Mouse (Mus musculus): ENCODE results near the gene 1110017D15Rik. TPM values are rescaled to one million over a fixed set of nuclear protein-coding genes. Genes with fewer than 3 reads are reported as not detected.
"Not testable (repeated sequence)": the region's sequence is repeated elsewhere in the genome, so short reads cannot be mapped to it uniquely, and the experiment has no call there.

Gene 1110017D15Rik
- polyA plus RNA-seq, 1 experiment from 2014 or later, result 6.1 TPM

DNA sequence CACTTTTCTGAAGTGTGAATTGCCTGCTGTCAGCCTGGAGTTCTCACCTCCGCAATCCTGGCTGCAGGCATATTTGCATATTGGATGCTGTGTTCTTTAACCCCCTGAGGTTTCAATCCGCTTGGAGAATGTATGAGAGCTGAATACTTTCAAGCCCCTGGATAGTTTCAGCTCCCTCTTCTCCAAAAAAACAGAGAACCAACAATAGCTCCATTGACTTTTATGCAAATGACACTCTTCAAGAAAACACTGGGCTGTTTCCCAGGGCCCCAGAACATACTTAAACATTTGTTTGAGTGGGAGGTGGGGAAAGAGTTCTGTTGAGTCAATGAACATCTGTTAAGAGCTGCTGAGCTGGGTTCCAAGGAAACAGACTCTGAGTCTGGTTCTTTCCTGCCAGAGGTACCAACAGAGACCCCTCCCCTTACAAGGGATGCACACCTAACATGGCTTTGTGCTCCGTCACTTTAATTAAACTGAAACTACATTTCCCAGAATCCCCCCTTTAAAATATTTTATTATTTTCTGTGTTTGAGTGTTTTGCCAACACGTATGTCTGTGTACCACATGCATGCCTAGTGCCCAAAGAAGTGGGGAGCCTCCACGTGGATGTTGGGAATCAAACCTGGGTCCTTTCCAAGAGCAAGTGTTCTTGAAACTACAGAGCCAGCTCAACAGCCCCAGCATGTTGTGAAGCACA is 46.3 kb downstream of the 1110017D15Rik start:
- Histone ChIP-seq H3K4me3 (no peak overlapping the region), H3K4me1 (peaks cover 29% of the 10 kb centered on the region), H3K9me3 (0 out of 2 replicates have a peak, but pooled peaks cover 2% of the 10 kb centered on the region), H3K27ac (replicated peaks) (no peak overlapping the region), H3K27me3 (replicated peaks; ENCODE audit: low read depth, poor library complexity, severe bottlenecking) (no peaks in the 10 kb centered on the region), H3K36me3 (replicated peaks) (peaks cover 4% of the 10 kb centered on the region; the same call in 1 of the 2 replicates)
- WGBS, result 38% methylated on average over 5 of the region's 5 CpGs
- DNase-seq (ENCODE audit: low spot score), result no peak

- Histone ChIP-seq H3K27me3 (replicated peaks; ENCODE audit: low read depth, poor library complexity, severe bottlenecking) (no peaks in the 10 kb centered on the region), H3K4me3 (no peak overlapping the region), H3K36me3 (replicated peaks) (peaks cover 4% of the 10 kb centered on the region; the same call in 1 of the 2 replicates), H3K9me3 (0 out of 2 replicates have a peak, but pooled peaks cover 2% of the 10 kb centered on the region), H3K4me1 (peaks cover 35% of the 10 kb centered on the region), H3K27ac (replicated peaks) (no peak overlapping the region)
- no peak for DNase-seq (ENCODE audit: low spot score)
- 58% methylated on average over 7 of the region's 7 CpGs for WGBS
These were observed 47.0 kb downstream of the 1110017D15Rik start for GRCm38 (mm10) chr4:41470051-41470683.

- no peak overlapping the region for H3K4me3 ChIP-seq
- WGBS, result 62% methylated on average over 10 of the region's 10 CpGs
- peak; percentile 43 for DNase-seq (ENCODE audit: low spot score)
- no peak overlapping the region; the same call in 1 of the 2 replicates for H3K27ac ChIP-seq (replicated peaks)
- H3K36me3 ChIP-seq (replicated peaks), result peaks cover 4% of the 10 kb centered on the region; the same call in 1 of the 2 replicates
- H3K9me3 ChIP-seq, result 0 out of 2 replicates have a peak, but pooled peaks cover 2% of the 10 kb centered on the region
- H3K27me3 ChIP-seq (replicated peaks; ENCODE audit: low read depth, poor library complexity, severe bottlenecking), result no peaks in the 10 kb centered on the region
- peaks cover 35% of the 10 kb centered on the region for H3K4me1 ChIP-seq
These were observed 47.9 kb downstream of the 1110017D15Rik start for GRCm38 (mm10) chr4:41469199-41469598.

GRCm38 (mm10) chr4:41468396-41469080 is 48.6 kb downstream of the 1110017D15Rik start:
- DNase-seq (ENCODE audit: low spot score), result peak; percentile 60
- no peaks in the 10 kb centered on the region for H3K27me3 ChIP-seq (replicated peaks; ENCODE audit: low read depth, poor library complexity, severe bottlenecking)
- no peak overlapping the region; the same call in 1 of the 2 replicates for H3K27ac ChIP-seq (replicated peaks)
- H3K4me1 ChIP-seq, result peaks cover 40% of the 10 kb centered on the region
- WGBS, result 61% methylated on average over 17 of the region's 17 CpGs
- 0 out of 2 replicates have a peak, but pooled peaks cover 2% of the 10 kb centered on the region for H3K9me3 ChIP-seq
- H3K36me3 ChIP-seq (replicated peaks), result peaks cover 4% of the 10 kb centered on the region; the same call in 1 of the 2 replicates
- H3K4me3 ChIP-seq, result no peak overlapping the region

- Histone ChIP-seq H3K27ac (replicated peaks) (peak overlapping the region; percentile 89), H3K4me3 (peak overlapping the region; percentile 75), H3K27me3 (replicated peaks; ENCODE audit: low read depth, poor library complexity, severe bottlenecking) (no peaks in the 10 kb centered on the region), H3K36me3 (replicated peaks) (peaks cover 24% of the 10 kb centered on the region), H3K4me1 (peaks cover 39% of the 10 kb centered on the region), H3K9me3 (0 out of 2 replicates have a peak, but pooled peaks cover 2% of the 10 kb centered on the region)
- WGBS, result 4% methylated on average over 17 of the region's 17 CpGs
- DNase-seq (ENCODE audit: low spot score), result no peak
These were observed 51.9 kb downstream of the 1110017D15Rik start for GRCm38 (mm10) chr4:41465287-41465665.

GRCm38 (mm10) chr4:41464345-41465286 is 52.5 kb downstream of the 1110017D15Rik start, which contains the start of the genes Kif24 and Nudt2:
Kif24 (minus strand) TSS chr4:41464887.
Nudt2 (plus strand) TSS chr4:41465151.
- H3K4me1 ChIP-seq, result peaks cover 33% of the 10 kb centered on the region
- H3K4me3 ChIP-seq, result peak within 1 kb of the TSS; percentile 75
- DNase-seq (ENCODE audit: low spot score), result peak; percentile 98
- H3K27ac ChIP-seq (replicated peaks), result peak within 1 kb of the TSS; percentile 89
- H3K27me3 ChIP-seq (replicated peaks; ENCODE audit: low read depth, poor library complexity, severe bottlenecking), result no peaks in the 10 kb centered on the region
- WGBS, result under 1% methylated on average over 70 of the region's 70 CpGs
- peaks cover 29% of the 10 kb centered on the region for H3K36me3 ChIP-seq (replicated peaks)
- H3K9me3 ChIP-seq, result 0 out of 2 replicates have a peak, but pooled peaks cover 2% of the 10 kb centered on the region

- not testable (repeated sequence) for DNase-seq (ENCODE audit: low spot score); H3K27me3 ChIP-seq (replicated peaks; ENCODE audit: low read depth, poor library complexity, severe bottlenecking); H3K9me3 ChIP-seq; H3K27ac ChIP-seq (replicated peaks)
- H3K4me3 ChIP-seq, result peak overlapping the region; percentile 75
- H3K36me3 ChIP-seq (replicated peaks), result peaks cover 29% of the 10 kb centered on the region
- peaks cover 23% of the 10 kb centered on the region for H3K4me1 ChIP-seq
- WGBS, result 80% methylated on average over 3 of the region's 3 CpGs
These were observed 53.9 kb downstream of the 1110017D15Rik start for GRCm38 (mm10) chr4:41463051-41463738.

- Histone ChIP-seq H3K27ac (replicated peaks) (no peak overlapping the region), H3K4me1 (peaks cover 20% of the 10 kb centered on the region), H3K9me3 (no peaks in the 10 kb centered on the region), H3K27me3 (replicated peaks; ENCODE audit: low read depth, poor library complexity, severe bottlenecking) (no peaks in the 10 kb centered on the region), H3K36me3 (replicated peaks) (peaks cover 26% of the 10 kb centered on the region), H3K4me3 (no peak overlapping the region)
- WGBS, result 87% methylated on average over 1 of the region's 1 CpGs
- no peak for DNase-seq (ENCODE audit: low spot score)
These were observed 56.4 kb downstream of the 1110017D15Rik start for GRCm38 (mm10) chr4:41460690-41461089.

Other genes starting within 250 kb of the 1110017D15Rik start
- 95.7 and 101 TPM in 2 replicates for gene Ubap2, start 242.2 kb downstream of the 1110017D15Rik start, polyA plus RNA-seq (2016; fragmentation: Nextera tagmentation; extraction: Ambion mirVana)
- 62.0 and 62.6 TPM in 2 replicates for gene Dcaf12, start 202.4 kb downstream of the 1110017D15Rik start, polyA plus RNA-seq (2016; fragmentation: Nextera tagmentation; extraction: Ambion mirVana)
- 61.4 and 65.4 TPM in 2 replicates for gene Ubap1, start 168.3 kb downstream of the 1110017D15Rik start, polyA plus RNA-seq (2016; fragmentation: Nextera tagmentation; extraction: Ambion mirVana)
- gene Kif24, start 52.4 kb downstream of the 1110017D15Rik start, polyA plus RNA-seq (2016; fragmentation: Nextera tagmentation; extraction: Ambion mirVana), result 13.7 and 15.1 TPM in 2 replicates
- gene Nudt2, start 52.2 kb downstream of the 1110017D15Rik start, polyA plus RNA-seq (2016; fragmentation: Nextera tagmentation; extraction: Ambion mirVana), result 55.4 and 61.4 TPM in 2 replicates
- gene AI464131, start 14.3 kb downstream of the 1110017D15Rik start, polyA plus RNA-seq (2016; fragmentation: Nextera tagmentation; extraction: Ambion mirVana), result 5.7 and 8.9 TPM in 2 replicates
- 2.0 and 2.6 TPM in 2 replicates for gene Fam219a, start 52.2 kb upstream of the 1110017D15Rik start, polyA plus RNA-seq (2016; fragmentation: Nextera tagmentation; extraction: Ambion mirVana)
- gene Dnaic1, start 52.4 kb upstream of the 1110017D15Rik start, polyA plus RNA-seq (2016; fragmentation: Nextera tagmentation; extraction: Ambion mirVana), result 1.3 and 1.8 TPM in 2 replicates
- gene Enho, start 123.0 kb upstream of the 1110017D15Rik start, polyA plus RNA-seq (2016; fragmentation: Nextera tagmentation; extraction: Ambion mirVana), result 19.3 and 19.8 TPM in 2 replicates
- gene Cntfr, start 179.8 kb upstream of the 1110017D15Rik start, polyA plus RNA-seq (2016; fragmentation: Nextera tagmentation; extraction: Ambion mirVana), result 8.6 and 11.1 TPM in 2 replicates
- gene Il11ra1, start 182.7 kb upstream of the 1110017D15Rik start, polyA plus RNA-seq (2016; fragmentation: Nextera tagmentation; extraction: Ambion mirVana), result 146 and 188 TPM in 2 replicates
- gene Rpp25l, start 196.2 kb upstream of the 1110017D15Rik start, polyA plus RNA-seq (2016; fragmentation: Nextera tagmentation; extraction: Ambion mirVana), result 91.2 and 91.9 TPM in 2 replicates
- 133 and 140 TPM in 2 replicates for gene Dctn3, start 205.8 kb upstream of the 1110017D15Rik start, polyA plus RNA-seq (2016; fragmentation: Nextera tagmentation; extraction: Ambion mirVana)
- gene Arid3c, start 213.8 kb upstream of the 1110017D15Rik start, polyA plus RNA-seq (2016; fragmentation: Nextera tagmentation; extraction: Ambion mirVana), result 0.50 and 0.86 TPM in 2 replicates
- 31.2 and 34.3 TPM in 2 replicates for gene Galt, start 237.9 kb upstream of the 1110017D15Rik start, polyA plus RNA-seq (2016; fragmentation: Nextera tagmentation; extraction: Ambion mirVana)
- gene Sigmar1, start 238.8 kb upstream of the 1110017D15Rik start, polyA plus RNA-seq (2016; fragmentation: Nextera tagmentation; extraction: Ambion mirVana), result 87.6 and 91.5 TPM in 2 replicates

Measured in embryonic facial prominence, embryonic 10.5 days (tissue).